Mouse (Mus musculus): Measurements from ENCODE around the gene Slc35f4.

DNA sequence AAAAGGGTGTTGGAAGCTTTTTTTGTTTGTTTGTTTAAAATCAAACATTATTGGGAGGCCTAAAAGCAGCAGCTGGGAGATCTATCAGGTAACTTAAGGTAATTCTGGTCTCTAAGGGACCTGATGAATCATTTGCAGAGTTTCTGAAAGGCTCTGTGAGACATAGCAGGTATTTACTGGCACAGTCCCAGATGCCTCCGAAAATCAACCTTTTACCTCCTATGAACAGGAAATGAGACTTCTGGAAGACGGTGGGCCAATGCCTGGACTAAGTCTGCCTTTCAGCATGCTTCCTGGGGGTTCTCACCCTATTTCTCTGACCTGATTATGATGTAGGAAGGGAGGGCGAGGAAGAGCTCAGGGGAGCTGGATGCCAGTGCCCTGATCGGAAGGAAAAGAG, 188.8 kb downstream of the Slc35f4 start:
- TF ChIP-seq POLR2A (IDR thresholded peaks at IDR 0.05; ENCODE audit: low read depth, low read length) (no peak), CTCF (conservative IDR thresholded peaks at IDR 0.05 in 1 of 2, IDR thresholded peaks at IDR 0.05 in 1 of 2; ENCODE audit: low read depth in 2 of 2, low read length in 2 of 2) (no peak), RAD21 (IDR thresholded peaks at IDR 0.05; ENCODE audit: low read depth, low read length) (no peak), ZNF384 (IDR thresholded peaks at IDR 0.05; ENCODE audit: low read depth, low read length) (no peak), NELFE (IDR thresholded peaks at IDR 0.05; ENCODE audit: low read depth, low read length) (no peak), EP300 (IDR thresholded peaks at IDR 0.05; ENCODE audit: low read length) (no peak), POLR2AphosphoS2 (IDR thresholded peaks at IDR 0.05; ENCODE audit: low read depth, low read length) (no peak), USF1 (IDR thresholded peaks at IDR 0.05; ENCODE audit: low read depth, low read length) (no peak), ETS1 (conservative IDR thresholded peaks at IDR 0.05; ENCODE audit: low read depth, low read length) (no peak), E2F4 (IDR thresholded peaks at IDR 0.05; ENCODE audit: insufficient replicate concordance, low read depth, low read length) (no peak), TCF12 (IDR thresholded peaks at IDR 0.05; ENCODE audit: low read depth, low read length) (no peak), MEF2A (IDR thresholded peaks at IDR 0.05; ENCODE audit: borderline replicate concordance, low read depth, low read length) (no peak)

Data from CH12.LX (cell line).